Mouse (Mus musculus) CD4-positive helper T cell, adult 2 months (primary cell): ENCODE data around the gene 6030408B16Rik.

Experiments
- DNase-seq: peaks from one replicate; pipeline ENCODE4 v3.0.0-alpha.2; 2012; ENCODE audit warnings: low read depth, missing footprints, low spot score

The 6030408B16Rik gene

DNA sequence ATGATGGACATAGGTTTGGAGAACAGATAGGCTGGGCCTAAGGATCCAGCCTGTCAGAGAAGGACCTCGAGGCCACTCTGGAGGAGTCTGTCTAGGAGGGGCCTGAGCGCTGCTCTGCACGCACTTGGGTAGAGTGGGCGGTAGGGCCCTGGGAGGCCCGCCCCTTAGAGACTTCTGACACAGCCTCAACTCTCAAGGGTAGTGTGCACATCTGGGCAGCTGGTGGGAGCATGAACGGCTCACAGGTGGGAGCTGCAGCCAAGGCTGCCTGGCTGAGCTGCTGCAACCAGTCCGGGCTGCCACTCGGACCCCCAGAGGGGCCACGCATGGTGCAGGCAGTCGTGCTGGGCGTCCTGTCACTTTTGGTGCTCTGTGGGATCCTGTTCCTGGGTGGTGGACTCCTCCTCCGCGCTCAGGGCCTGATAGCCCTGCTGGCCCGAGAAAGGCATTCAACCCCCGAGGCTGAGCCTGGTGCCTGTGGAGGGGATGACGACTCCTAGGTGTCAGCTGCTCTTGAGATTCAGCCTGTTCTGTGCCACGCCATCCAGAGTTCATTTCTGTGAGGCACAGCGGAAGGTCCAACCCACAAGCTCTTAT is at the start of gene 6030408B16Rik:
6030408B16Rik (plus strand) TSS at position 188 of the 597 bp plus-strand sequence.
- no peak for DNase-seq

DNA sequence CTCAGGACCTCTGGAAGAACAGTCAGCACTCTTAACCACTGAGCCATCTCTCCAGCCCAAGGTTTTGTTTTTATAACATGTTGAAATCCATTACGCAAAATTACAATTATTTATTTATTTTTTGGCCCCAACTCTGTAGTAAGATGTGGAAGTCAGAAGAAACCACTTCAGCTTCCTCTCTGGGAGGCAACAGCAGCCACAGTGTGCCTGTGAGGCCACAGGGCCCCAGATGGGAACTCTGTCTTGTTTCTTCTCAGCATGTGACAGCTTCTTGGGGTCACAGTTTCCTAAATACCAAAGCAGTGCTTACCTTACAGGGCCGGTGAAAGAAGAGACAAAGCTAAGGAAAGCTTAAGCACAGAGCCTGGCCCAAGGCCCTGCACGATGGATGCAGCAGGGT is 49.0 kb upstream of the 6030408B16Rik start:
- DNase-seq = no peak

DNA sequence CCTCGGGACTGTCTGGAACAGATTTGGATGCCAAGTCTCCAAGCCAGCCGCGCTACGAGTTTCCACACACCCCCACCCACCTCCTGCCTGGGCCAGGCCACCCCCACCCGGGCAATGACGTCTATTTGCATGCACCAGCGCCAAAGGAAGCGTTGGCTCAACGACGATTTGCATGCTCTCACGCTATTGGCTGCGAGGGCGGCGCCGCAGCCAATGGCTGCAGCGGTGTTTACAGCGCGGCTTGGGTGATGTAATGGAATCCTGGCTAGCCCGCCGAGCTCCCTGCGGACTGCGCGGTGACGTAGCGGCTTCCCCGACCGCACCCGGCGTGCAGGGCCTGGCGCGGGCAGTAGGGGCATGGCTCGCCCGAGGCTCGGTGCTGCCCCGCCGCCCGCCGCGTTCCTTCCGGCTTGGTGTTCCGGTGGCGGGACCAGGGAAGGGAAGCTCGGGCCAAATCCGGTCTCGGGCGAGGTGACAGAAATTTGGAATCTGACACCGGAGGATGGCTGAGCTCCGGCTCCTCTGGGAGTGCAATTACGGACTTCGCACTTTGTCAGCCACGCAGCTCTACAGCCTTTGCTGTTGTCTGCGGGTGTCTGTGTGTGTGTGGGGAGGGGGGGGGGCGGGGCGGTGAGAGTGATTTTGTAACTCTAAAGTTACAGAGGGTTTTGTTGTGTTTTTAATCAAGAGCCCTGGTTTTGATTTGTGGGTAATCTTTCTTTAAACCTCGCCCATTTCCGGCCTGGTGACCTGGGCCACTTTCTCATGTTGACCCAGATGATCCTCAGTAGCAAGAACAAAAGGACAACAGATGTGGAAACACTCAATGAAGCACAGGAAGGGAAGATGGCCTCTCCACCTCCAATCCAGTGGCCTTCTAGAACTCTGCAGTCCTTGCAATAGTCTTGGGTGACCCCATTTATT is 46.5 kb upstream of the 6030408B16Rik start:
- DNase-seq = peak; percentile 100

DNA sequence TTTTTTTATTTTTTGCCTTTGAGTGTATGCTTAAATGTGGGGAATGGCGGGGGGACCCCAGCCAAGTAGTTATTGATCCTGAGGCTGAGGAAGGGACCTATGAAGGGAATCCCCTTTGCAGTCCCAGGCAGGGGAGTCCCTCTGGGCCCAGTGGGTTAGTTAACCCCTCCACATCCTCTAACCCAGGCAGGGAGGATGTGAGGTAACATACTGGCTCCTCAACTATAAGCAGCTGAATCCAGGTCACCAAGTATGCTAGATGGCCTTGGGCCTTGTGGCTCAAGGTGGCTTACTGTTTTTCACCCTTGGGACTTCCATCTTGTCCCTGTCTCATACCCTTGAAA is 45.9 kb upstream of the 6030408B16Rik start:
- peak; percentile 71 for DNase-seq

DNA sequence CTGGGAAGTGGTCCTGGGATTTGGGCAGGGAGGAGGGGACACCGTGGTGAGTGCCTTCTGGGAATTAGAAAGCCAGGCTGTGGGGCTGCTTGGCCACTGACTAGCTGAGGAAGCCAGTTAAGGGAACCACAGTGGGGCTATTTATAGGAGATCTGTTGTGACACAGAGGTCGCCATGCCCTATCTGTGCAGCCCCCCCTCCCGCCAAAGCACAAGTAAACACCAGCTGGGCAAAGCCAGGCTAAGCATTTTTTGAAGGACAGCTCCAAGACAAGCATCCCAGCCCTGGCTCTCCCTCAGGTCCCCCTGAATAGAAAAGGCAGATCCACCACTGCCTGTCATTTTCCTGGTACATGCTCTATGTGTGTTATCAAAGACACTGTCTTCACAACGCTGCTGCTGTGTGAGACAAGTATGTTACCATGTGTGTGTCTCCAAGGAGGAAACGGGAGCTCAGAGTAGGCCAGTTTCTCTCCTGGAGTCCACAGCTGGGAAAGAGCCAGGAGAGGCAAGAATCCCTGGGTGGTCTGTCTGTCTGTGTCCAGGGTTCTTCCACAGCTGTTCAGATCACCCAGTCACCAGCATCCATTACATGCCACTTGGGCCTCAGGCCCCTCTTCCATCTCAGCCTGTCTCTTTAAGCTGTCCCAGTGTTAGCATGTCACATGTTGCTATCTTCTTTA is 44.8 kb upstream of the 6030408B16Rik start:
- DNase-seq = no peak

DNA sequence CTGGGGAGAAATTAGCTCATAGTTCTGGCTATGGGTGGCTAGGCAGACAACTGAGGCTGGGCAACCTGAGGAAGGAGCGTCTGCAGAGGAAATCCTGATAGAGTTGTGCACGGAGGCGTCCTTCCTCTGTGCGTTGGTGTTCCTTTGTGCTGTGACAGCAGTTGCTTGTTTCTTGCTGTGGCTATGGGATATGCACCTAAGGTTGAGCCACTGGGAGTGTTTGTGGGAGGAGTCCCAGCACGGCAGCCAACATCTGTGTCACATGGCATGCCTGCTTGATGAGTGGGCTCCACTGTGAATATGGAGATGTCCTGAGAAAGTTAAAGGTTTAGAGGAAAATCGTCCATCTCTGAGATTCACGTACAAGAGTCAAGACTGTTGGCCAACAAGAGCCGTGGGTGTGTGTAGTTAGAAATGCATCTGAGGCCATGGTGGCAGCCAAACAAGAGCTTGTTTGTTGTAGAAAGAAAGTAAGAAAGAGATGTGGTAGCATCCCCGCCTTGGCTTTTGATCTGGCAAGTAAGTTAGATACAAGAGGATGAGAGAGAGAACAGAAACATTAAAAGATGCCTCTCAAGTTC is 42.7 kb upstream of the 6030408B16Rik start:
- peak; percentile 60 for DNase-seq

DNA sequence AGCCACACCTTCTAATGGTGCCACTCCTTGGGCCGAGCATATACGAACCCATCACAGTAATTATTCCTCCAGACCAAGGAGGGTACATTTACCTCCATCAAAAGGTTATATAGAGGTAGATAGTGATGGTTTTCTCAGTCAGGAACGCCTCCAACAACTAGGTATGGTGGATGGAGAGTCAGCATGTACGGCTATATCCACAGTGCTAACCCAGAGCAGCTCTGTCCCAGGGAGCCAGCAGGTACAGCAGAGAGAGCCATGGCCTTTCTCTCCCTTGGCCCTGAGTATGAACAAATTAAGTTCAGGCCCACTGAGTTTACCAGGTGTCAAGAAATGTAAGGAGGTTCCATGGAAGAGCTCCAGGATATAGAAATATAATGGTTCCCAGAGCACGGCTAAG is 41.1 kb upstream of the 6030408B16Rik start:
- no peak for DNase-seq

DNA sequence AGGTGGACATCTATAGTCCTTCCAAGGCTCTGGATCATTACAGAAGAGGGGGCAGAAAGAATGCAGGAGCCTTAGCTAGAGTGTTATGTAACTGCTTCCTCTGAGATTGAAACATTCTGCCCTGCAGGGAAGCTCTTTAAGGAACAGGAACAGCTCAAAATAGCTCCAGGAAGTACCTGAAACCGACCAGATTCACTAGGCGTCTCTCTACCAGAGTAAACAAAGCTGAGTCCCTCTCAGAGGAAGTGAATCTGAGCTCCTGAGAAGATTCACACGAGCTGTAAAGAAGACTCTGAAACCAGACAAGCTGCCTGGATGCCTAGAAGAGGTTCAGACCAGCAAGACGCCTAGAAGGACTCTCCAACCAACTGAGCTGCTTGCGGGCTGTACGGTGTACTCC is 40.4 kb upstream of the 6030408B16Rik start:
- DNase-seq = no peak

DNA sequence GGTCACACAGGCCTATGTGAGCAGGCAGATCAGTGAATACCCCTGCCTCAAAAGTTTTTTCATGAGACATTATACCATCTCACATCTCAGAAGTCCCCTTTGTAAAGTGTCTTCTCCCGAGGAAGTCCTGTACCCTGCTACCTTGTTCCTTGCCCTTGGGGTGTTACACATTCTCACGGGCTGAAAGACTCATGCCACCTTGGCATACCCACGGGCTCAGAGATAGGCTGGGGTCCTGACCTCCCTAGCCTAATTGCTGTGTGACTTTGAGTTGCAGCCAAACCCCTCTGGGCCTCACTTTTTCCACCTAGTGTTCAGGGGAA is 39.5 kb upstream of the 6030408B16Rik start:
- DNase-seq = no peak

DNA sequence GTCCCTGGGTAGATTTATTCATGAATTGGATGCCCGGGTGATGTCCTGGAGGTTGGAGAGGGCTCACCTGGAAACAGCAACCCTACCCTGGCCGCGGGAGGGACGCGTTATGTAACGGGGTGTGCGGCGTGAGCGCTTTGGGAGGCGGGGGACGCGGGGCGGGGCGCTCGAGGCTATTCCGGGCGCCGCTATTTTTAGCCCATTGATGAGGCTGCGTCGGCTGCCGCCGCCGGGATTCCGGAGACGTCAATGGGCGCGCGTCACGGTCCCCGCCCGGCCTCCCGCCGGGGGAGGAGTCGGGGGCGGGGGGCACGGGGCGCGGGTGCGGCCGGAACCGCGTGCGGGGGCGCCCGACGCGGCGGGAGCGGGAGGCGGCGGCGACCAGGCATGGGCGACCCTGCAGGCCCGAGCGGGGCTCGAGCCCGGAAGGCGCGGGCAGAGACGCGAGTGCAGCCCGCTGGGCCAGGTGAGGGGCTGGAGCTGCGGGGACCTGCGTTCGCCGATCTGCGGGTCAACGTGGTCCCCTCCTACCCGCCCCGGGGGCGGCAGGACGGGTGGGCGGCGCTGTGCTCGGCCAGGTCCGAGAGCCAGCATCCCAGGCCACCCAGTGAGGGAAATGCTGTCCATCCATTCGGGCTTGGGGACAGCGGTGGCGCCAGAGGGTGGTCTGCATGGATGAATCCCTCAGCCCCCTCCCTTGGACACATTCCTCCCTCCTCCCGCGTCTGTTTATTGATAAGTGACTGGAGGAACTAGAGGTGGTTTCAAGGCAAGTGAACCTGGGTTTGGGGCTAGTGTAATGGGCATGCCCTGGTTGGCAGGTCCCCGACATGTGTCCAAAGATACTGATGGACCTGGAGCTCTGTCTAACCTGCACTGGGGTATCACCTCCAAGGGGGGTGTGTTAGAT is 38.9 kb upstream of the 6030408B16Rik start, which contains the start of gene Nr4a1:
Nr4a1 (plus strand) TSS at position 384 of the 910 bp plus-strand sequence.
- DNase-seq = peak; percentile 94

DNA sequence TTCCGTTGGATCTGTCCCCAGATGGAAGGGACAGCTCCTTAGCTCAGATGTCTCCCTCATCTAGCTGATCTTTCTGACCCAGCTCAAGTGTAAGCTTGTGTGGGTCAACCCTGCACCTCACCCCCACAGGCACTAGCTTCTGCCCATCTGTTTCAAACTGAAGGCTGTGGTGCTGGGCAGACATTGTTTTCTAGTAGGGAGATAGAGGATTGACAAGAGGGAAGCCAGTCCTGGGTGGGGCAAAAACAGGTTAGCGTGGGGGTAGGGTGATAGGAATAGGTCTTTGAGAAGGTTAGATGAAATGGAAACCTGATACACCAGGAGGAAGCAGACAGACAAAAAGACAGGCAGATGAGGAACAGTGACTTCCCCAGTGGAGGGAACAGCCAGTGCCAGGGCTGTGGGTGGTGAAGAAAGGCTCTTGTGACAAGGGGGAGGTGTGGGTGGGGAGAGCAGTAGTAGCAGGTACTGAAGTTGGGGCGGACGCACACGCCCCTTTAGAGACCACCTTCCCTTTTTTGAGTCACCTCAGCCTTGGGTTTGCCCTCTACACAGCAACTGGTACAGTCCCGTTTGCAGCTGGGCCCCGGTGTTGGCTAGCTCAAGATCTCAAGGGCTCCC is 37.1 kb upstream of the 6030408B16Rik start:
- DNase-seq = peak; percentile 65

DNA sequence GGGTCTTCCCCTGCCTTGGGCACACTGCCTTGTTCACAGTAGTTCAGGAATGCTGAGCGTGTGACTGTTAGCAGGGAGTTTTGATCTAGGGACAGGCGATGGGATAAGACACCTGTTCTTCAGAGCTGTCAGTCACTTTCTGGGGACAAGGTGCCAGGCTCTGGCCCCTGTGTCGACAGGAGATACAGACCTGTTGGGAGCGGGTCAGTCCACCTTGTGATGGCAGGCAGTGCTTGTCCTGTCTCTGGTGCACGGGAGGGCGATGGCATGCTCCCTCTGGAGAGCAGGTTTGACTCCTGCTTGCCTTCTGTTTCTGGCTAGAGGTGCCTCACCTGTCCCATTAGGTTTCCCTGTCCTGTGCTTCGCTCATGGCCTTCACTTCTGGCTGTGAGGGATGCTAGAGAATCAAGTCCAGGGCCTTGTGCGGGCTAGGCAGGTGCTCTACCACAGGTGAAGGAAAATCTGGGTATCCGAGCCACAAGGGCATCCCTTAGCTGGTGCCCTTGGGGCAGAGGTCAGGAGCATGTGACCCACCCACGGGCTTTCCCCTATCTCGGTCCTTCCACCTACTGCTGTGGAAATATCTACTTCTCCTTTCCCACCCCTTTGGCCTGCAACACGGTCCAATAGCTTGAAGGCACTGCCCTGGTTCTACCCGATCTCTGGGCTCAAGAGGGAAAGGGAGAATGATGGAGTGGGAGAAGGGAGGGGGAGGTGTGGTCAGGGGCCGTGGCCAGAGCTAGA is 36.4 kb upstream of the 6030408B16Rik start:
- no peak for DNase-seq

DNA sequence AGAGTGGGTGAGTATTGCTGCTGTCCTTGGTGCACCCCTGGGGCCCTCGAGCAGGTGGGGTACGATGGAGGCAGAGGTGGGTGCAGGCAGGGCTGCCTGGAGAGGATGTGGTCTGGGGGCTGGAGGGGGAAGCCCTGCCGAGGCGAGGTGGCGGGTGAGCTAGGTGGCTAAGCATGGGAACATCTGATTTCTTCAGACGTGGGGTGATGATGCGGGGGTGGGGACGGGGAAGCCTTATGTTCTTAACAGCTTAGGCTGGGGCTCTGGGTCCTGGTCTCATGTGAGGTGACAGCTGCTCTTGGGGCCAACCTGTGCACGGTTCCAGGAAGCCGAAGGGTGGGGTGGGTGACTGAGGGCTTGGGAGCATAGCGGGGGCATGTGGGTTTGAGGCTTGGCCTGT is 34.6 kb upstream of the 6030408B16Rik start:
- DNase-seq = peak; percentile 91

DNA sequence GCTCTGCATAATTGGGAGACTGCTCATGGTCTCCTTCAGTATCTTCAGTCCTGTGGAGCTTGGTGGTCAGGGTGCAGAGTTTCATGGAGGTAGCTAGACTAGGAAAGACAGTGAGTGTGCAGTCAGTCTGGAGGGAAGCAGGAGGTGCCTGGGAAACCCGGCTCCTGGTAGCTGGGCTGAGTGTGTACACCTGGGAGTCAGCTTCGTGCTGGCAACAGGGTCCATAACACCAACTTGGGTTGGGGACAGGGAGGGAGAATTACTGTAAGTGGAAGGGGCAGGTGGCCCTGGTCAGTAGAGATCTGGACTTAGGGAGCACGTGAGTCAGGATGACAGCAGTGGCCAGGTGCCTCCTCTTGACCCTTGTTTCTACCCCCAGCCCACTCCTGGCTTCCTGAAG is 33.1 kb upstream of the 6030408B16Rik start:
- DNase-seq = no peak

DNA sequence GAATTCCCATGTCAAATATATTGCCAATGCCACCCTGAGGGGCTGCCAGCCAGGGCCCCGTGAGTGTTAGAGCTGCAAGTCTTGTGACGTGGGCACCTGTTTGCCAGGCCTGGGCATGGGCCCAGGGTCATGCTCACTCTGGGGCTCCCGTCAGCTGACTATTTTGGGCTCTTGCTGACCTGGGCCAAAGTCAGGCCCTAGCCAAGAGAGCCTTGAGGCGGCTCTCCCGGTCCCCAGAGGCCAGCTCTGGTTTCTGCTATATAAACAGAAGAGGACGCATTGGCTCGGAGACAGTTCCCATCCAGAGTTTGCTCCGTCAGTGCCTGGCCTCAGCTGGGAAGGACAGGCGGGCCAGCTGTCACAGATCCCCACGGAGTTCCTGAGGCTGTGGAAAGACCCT is 32.6 kb upstream of the 6030408B16Rik start:
- DNase-seq = no peak

DNA sequence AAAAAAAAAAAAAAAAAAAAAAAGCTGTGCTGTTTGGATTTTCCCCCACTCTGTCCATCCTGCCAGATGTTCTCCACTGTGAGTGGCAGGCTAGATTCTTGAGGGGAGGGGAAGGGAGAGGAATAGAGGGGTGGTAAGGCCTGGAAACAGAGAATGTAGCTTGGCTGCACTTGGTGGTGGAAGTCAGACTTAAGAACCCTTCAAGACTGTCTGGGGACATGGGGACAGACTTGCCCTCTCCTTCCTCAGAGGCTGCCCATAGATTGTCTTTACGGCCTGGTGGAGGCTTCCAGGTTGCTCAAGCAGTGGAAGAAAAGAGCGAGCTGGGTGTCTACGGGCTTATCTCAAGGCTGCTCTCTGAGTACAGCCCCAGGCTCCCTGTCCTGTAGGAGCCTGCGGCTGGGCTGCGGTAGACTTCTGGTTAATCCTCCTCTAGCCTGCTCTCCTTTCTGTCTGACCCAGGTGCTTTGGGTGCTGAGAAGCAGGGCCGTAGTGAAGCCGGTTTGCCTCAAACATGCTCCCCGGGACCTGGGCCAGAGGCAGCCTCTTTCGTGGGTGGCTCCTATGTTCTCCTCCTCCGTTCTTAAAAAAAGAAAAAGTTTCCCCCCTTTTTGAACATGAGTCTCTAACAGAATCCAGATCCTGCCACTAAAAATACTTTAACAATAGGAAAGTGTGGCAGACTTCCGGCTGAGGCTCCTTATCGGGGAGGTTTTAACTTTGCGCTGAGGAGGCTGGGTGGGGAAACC is 32.0 kb upstream of the 6030408B16Rik start:
- no peak for DNase-seq

DNA sequence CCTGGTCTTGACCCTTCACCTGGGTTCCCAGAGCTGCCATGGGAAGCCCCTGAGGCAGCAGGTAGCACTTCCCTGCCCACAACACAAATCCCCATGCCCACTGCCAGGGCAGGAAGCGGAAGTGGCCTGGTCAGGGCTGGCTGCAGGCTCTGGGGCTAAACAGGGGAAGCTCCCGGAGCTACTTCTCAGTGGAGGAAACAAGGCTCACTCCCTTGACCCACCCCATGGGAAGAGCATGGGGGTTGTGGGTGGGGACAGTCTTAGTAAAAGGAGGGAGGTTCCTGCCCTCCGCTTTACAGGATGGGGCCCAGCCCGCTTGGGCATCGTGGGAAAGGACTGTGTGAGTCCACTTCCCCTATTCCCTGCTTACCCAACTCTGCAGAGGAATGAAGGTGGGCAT is 30.5 kb upstream of the 6030408B16Rik start:
- DNase-seq = no peak

DNA sequence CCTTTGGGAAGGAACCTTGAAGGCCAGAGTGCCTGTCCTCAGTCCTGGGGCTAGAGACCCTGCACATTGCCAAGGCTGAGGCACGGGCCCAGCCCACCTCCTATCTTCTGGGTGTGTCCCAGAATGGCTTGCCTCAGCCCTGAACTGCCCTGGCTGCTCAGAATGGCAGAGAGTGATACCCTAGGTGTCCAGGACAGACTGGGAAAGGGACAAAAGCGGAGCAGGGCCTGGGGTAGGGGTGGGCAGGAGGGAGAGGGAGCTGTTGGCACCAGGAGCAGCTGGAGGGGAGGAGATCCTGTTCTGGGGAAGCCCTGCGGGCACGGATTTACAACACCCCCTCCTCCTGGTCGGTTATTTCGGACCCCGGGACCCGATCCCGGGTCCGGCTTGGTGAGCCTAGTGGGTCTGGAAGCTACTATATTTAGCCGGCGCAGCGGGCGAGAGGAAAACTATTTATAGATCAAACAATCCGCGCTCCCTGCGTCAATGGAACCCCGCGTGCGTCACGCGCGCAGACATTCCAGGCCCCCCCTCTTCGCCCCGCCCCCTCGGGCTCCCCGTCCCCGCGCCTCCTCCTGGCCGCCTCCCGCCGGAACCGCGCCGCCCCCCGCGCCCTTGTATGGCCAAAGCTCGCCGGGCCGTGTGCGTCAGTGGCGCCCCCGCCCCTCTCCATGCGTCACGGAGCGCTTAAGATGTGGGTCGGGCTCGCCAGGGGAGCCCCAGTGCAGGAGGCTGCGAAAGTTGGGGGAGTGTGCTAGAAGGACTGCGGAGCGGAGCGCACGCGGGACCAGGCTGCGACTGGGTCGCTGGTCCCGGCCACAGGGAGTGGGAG is 26.7 kb upstream of the 6030408B16Rik start:
- peak; percentile 98 for DNase-seq
